Mouse (Mus musculus): ENCODE measurements around the gene Smchd1.

DNA sequence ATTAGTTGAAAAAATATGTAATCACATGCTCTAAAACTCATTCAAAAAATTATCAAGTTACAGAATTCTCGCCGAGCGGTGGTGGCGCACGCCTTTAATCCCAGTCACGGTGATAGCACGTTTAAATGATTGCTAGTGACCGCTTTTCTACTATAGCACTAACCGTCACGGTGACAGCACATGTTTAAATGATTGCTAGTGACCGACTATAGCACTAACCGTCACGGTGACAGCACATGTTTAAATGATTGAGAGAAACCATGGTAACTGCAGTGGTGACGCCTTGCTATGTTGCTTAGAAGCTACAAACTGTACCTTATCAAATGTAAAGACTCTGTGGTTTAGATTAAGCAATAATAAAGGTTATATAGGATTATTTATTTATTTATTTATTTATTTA lies 94.8 kb downstream of the Smchd1 start:
- TF ChIP-seq CTCF (IDR thresholded peaks at IDR 0.05; ENCODE audit: control insufficient read depth, insufficient read depth, low read length), result no peak
- no peak for TF ChIP-seq POLR2A (IDR thresholded peaks at IDR 0.05; ENCODE audit: borderline replicate concordance, control insufficient read depth, low read depth, low read length)
